25 mouse cellular contexts compared by ENCODE assay signal in the genomic region with DNA sequence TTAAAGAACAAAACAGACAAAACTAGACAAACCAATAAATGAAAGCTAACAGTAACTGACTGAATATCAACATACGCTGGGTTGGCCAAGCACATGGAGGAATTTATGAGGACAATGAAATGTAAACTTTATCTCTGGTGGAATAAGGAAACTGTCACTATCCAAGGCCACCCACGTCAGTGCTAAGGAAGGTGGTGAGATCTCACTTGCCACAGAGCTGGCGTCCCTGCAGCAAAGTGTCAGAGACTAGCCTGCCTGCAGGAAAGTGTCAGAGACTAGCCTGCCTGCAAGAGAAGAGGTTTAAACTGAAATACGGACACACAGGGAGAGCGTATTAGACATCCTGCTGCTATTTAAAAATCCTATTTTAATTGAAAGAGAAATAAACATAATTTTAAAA. TPM values are rescaled to one million over a fixed set of nuclear protein-coding genes. Genes with fewer than 3 reads are reported as not detected.
"Had no signal": no experiment of that assay in that cellular context is flagged by ENCODE, and none has a peak within 500 bp of the region (broad histone marks: within the 10 kb centered on the region; RNA-seq: fewer than 3 reads in every experiment).

No protein-coding gene starts in this region.

- H3K27ac ChIP-seq: kidney, embryonic 15.5 days; left cerebral cortex, adult 2 months; liver, embryonic 13.5 days; lung, embryonic 15.5 days; stomach, embryonic 15.5 days had no signal

- H3K4me2 ChIP-seq: kidney, embryonic 15.5 days; liver, embryonic 13.5 days; lung, embryonic 15.5 days; midbrain, embryonic 11.5 days; stomach, embryonic 15.5 days had no signal

- H3K4me3 ChIP-seq: kidney, embryonic 15.5 days; left cerebral cortex, adult 2 months; liver, embryonic 13.5 days; lung, embryonic 15.5 days; stomach, embryonic 15.5 days had no signal

- H3K36me3 ChIP-seq: kidney, embryonic 15.5 days; liver, embryonic 13.5 days; lung, embryonic 15.5 days; stomach, embryonic 15.5 days had no signal

- H3K4me1 ChIP-seq: kidney, embryonic 15.5 days; lung, embryonic 15.5 days; stomach, embryonic 15.5 days had no signal

- DNase-seq: kidney, adult 11 months; kidney, adult 8-10 months; kidney, postnatal 10 days; kidney, postnatal 36 days; layer of hippocampus, postnatal 36 days; liver, embryonic 13.5 days; lung, postnatal 36 days; midbrain, embryonic 14.5 days; right cerebral cortex, adult 18-20 months; right cerebral cortex, postnatal 14 days; right cerebral cortex, postnatal 4 days; spleen, adult 18-20 months; thymus, postnatal 25 days had no signal

- H3K9ac ChIP-seq: kidney, embryonic 15.5 days; liver, embryonic 13.5 days; lung, embryonic 15.5 days; stomach, embryonic 15.5 days had no signal

- H3K27me3 ChIP-seq: lung, embryonic 15.5 days; stomach, embryonic 15.5 days had no signal

- H3K9me3 ChIP-seq: kidney, embryonic 15.5 days; liver, embryonic 13.5 days; lung, embryonic 15.5 days; stomach, embryonic 15.5 days had no signal

RNA-seq across cellular contexts. Expression of gene Nkx1-2, which starts 12.3 kb away (rescaled TPM):
- total RNA-seq: layer of hippocampus, postnatal 10 days; layer of hippocampus, postnatal 36 days; left cerebral cortex, adult 2 months; left cerebral cortex, postnatal 10 days; liver, adult 2 months; megakaryocyte progenitor cell, adult 5-6 weeks; megakaryocyte-erythroid progenitor cell, adult 5-6 weeks had no signal
- polyA plus RNA-seq: kidney, embryonic 15.5 days; liver, adult 2 months; liver, embryonic 13.5 days; liver, embryonic 16.5 days; lung, embryonic 15.5 days; thymus, postnatal 0 days had no signal
